Mouse (Mus musculus) intestine, embryonic 14.5 days (tissue): Measurements from ENCODE around the gene Ap3b1. TPM values are rescaled to one million over a fixed set of nuclear protein-coding genes. Genes with fewer than 3 reads are reported as not detected.
A peak's percentile ranks its signal among the peaks of the same experiment; 100 is the strongest.

Experiments
- ATAC-seq: fragments of 200-750 bp; cut with Nextera tagmentation; replicated peaks from 2 replicates; pipeline ENCODE4 v1.8.0; 2017; ENCODE audit warnings: low read depth, moderate number of reproducible peaks, moderate TSS enrichment, moderate library complexity; ENCODE audit not compliant: low FRiP score, low TSS enrichment
- DNase-seq: peaks from one replicate; pipeline ENCODE4 v3.0.0-alpha.2; 2018; ENCODE audit warnings: low spot score
- H3K27ac ChIP-seq: fragments of 300-500 bp; sonication (generic); 2 replicates; pipeline ENCODE4 v1.5.1; 2014; ENCODE audit warnings: low read depth, mild to moderate bottlenecking, control low read depth
- H3K27me3 ChIP-seq: fragments of 300-500 bp; sonication (generic); replicated peaks from 2 replicates; pipeline ENCODE4 v1.6.1; 2014; ENCODE audit warnings: low read length, control low read depth; ENCODE audit not compliant: control insufficient read depth, insufficient read depth
- H3K36me3 ChIP-seq: fragments of 300-500 bp; sonication (generic); 2 replicates; pipeline ENCODE4 v1.6.1; 2014; ENCODE audit warnings: low read length, control low read depth; ENCODE audit not compliant: control insufficient read depth, insufficient read depth
- H3K4me1 ChIP-seq: fragments of 300-500 bp; sonication (generic); replicated peaks from 2 replicates; pipeline ENCODE4 v1.6.1; 2014; ENCODE audit warnings: low read length, control low read depth, mixed read lengths; ENCODE audit not compliant: control insufficient read depth, insufficient read depth
- H3K4me2 ChIP-seq: fragments of 300-500 bp; sonication (generic); 2 replicates; pipeline ENCODE4 v1.6.1; 2014; ENCODE audit warnings: low read length
- H3K4me3 ChIP-seq: fragments of 300-500 bp; sonication (generic); 2 replicates; pipeline ENCODE4 v1.5.1; 2014; ENCODE audit warnings: low read depth, low read length, control low read depth, mixed read lengths
- H3K9ac ChIP-seq: fragments of 300-500 bp; sonication (generic); 2 replicates; pipeline ENCODE4 v1.6.1; 2014; ENCODE audit warnings: mild to moderate bottlenecking, low read length
- H3K9me3 ChIP-seq: fragments of 300-500 bp; sonication (generic); 2 replicates; pipeline ENCODE4 v1.6.1; 2016; ENCODE audit warnings: low read length, control low read depth; ENCODE audit not compliant: control insufficient read depth
- WGBS: fragments of 180-500 bp; shearing (Covaris S2); extraction: QIAGEN DNeasy Blood & Tissue Kit; methylation state at CpG from one replicate; pipeline ENCODE4 v1.1.7; 2014; 5-methylcytosine and 5-hydroxymethylcytosine counted together
- polyA plus RNA-seq: library from polyadenylated mRNA; unstranded; fragments of >200 nt; fragmentation: Nextera tagmentation; extraction: Ambion mirVana; gene quantifications from 2 replicates; pipeline ENCODE4 v1.2.1, GENCODE M21; 2014

Ap3b1 gene
- polyA plus RNA-seq, 1 experiment from 2014 or later: 51.2 TPM

DNA sequence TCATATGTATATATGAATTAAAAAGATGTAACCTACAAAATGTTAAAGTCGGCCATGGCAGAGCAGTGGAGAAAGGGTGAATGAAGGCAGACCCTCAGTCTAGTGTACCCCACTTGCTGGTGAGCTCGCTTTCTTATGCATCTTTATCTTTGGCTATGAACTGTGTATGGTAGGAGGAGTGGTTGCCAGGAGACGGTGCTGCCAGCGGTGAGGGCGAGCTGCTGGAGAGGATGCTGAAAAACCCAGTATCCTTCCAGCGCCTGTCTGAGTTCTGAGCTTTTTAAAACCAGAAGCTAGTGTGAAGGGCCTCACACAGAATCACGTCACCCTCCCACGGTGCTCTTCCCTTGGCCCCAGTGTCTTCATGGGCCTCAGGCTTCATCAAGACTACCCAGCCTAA, 214.6 kb downstream of the Ap3b1 start:
- DNase-seq (no peak), ATAC-seq (no peak)
- Histone ChIP-seq H3K27me3 (peaks cover 11% of the 10 kb centered on the region; the same call in 1 of the 2 replicates), H3K9ac (no peak overlapping the region), H3K4me1 (no peaks in the 10 kb centered on the region), H3K36me3 (no peaks in the 10 kb centered on the region), H3K4me2 (no peak overlapping the region), H3K27ac (no peak overlapping the region), H3K4me3 (no peak overlapping the region), H3K9me3 (no peaks in the 10 kb centered on the region)
- WGBS: 83% methylated on average over 8 of the region's 8 CpGs

DNA sequence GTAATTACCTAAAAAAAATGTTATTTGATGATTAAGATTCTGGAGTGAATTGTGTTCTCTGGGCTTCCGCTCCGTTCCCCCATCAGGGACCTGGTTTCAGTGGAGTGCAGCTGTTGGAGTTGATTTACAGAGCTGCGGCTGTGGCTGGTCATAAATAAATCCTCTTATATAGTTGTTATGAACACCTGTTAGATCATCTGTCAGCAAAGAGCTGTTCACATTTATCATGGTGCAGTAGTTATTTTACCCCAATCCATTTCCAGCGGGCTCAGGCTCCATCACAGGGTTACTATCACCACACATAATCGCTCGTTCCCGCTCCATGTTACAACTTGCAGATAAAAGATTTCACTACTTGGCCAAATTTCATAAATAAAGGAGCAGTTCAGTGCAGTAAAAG, 215.1 kb downstream of the Ap3b1 start:
- Histone ChIP-seq H3K9me3 (no peaks in the 10 kb centered on the region), H3K4me3 (no peak overlapping the region), H3K36me3 (no peaks in the 10 kb centered on the region), H3K27me3 (peaks cover 11% of the 10 kb centered on the region; the same call in 1 of the 2 replicates), H3K9ac (no peak overlapping the region), H3K4me2 (no peak overlapping the region), H3K4me1 (no peaks in the 10 kb centered on the region), H3K27ac (no peak overlapping the region)
- ATAC-seq (no peak), DNase-seq (no peak)
- 80% methylated on average over 7 of the region's 7 CpGs for WGBS

DNA sequence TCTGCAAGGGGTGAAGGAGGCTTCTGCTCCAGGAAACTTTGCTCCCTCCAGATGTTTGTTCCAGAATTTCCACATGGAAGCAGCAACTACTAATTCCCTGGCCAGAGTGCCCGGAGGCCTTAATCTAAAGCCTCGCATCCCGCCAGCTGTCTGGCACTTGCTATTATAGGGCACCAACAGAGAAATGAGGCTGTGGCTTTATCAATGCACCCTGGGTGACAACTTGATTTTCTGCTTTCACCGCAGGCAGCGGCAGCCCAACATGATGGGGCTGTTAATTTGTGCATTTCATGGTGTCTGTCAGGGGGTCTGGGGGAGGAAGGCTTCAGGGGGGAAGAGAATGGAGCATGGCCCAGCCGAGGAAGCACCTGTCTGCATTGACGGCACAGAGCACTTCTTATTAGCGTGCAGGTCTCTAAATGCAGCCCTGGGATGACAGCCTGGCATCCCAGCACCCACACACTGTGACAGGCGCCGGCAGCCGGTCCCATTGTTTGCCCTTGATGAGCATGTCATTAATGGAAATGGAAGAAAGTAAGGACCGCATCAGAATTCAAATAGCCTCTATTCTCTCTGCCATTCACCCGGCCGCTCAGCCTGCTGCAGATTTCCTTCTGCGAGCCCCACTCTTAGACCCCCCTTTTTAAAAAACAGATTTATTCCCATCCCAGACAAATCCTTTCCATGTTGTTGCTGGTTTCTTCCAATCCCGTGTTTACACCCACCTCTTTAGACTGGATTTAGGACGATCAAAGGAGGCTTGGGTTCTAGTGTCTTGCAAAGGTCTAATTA, 217.0 kb downstream of the Ap3b1 start:
- DNase-seq: no peak
- Histone ChIP-seq H3K4me2 (no peak overlapping the region), H3K27ac (no peak overlapping the region), H3K27me3 (peaks cover 11% of the 10 kb centered on the region; the same call in 1 of the 2 replicates), H3K4me3 (no peak overlapping the region), H3K9me3 (no peaks in the 10 kb centered on the region), H3K9ac (no peak overlapping the region), H3K36me3 (no peaks in the 10 kb centered on the region), H3K4me1 (no peaks in the 10 kb centered on the region)
- ATAC-seq: no peak
- WGBS: 35% methylated on average over 17 of the region's 17 CpGs

DNA sequence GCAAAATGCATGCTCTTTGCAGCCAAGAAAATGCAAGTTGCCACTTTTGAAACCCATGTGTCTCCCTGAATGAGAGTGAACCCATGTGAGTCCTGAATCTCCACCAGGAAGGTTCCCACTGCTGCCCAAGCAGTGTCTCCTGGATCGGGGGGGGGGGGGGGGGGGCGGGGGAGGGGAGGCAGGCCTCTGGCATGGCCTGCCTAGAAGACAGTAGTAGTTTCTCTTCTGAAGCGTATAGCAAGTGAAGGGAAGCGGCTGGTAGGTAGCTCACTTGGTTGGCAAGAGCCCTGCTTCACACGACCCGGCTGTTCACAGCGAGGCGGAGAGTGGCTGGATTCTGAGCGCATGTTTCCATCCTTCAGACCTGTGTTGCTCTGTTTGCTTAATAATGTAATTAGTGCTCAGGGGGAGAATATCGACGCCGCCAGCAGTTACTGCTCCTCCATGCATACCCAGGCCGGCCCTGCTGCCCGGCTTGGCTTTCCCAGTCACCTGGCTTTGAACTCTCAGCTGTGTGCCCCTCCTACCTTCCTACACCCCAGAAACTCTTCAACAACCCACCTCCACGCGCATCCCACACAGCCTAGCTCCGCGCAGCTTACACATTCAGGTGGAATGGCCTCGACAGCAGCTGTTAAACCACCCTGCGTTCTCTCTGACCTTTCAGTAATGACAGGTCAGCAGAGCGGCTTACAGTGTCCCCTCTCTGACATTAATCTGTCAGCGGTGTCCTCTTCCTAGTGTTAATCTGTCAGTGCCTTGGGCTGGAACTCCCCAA, 217.8 kb downstream of the Ap3b1 start:
- Histone ChIP-seq H3K9ac (no peak overlapping the region), H3K27me3 (peaks cover 11% of the 10 kb centered on the region; the same call in 1 of the 2 replicates), H3K36me3 (no peaks in the 10 kb centered on the region), H3K4me2 (no peak overlapping the region), H3K4me3 (no peak overlapping the region), H3K27ac (no peak overlapping the region), H3K4me1 (no peaks in the 10 kb centered on the region), H3K9me3 (no peaks in the 10 kb centered on the region)
- DNase-seq (no peak), ATAC-seq (no peak)
- 35% methylated on average over 20 of the region's 22 CpGs for WGBS

DNA sequence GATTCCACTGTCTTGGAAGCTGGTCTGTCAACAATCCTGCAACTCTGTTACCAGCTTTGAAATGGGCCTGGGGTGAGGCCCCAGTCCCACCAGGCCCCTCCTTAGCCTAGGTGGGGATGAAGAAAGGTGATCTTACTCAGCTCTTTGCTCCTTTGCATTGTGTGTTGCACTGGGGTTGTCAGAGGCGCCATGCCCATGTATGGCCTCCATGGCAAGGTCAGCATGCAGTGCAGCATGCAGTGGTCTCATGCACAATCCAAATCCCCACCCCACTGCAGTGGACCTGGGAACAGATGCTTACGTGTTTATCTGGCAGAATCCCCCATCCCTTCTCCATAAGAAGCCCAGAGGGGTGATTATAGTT, 218.4 kb downstream of the Ap3b1 start:
- no peaks in the 10 kb centered on the region for H3K9me3 ChIP-seq
- WGBS: 63% methylated on average over 2 of the region's 2 CpGs
- H3K27ac ChIP-seq: no peak overlapping the region
- H3K9ac ChIP-seq: no peak overlapping the region
- H3K27me3 ChIP-seq: peaks cover 11% of the 10 kb centered on the region; the same call in 1 of the 2 replicates
- no peaks in the 10 kb centered on the region for H3K36me3 ChIP-seq
- no peak for DNase-seq
- no peak overlapping the region for H3K4me3 ChIP-seq
- no peak for ATAC-seq
- no peak overlapping the region for H3K4me2 ChIP-seq
- H3K4me1 ChIP-seq: no peaks in the 10 kb centered on the region

DNA sequence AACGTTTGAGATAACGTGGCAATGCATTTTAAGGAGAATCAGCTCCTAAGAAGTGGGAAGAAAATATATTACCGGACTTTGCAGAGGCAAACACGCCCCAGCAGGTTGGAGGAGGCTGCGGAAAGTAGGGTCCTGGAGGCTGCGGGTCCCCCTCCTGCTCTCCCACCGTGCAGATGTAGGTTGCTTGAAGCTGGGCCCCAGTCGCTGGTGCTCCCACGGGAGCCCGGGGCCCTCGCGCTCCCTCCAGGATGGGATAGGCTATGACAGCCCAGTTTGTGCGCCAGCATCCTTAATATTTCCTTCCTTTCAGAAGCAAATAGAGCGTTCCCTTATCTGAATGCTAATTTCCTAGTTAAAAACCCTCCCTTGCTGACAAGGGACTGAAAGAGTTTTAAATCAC, 236.5 kb downstream of the Ap3b1 start:
- Histone ChIP-seq H3K27ac (no peak overlapping the region), H3K36me3 (no peaks in the 10 kb centered on the region), H3K9me3 (no peaks in the 10 kb centered on the region), H3K4me1 (0 out of 2 replicates have a peak, but pooled peaks cover 6% of the 10 kb centered on the region), H3K9ac (no peak overlapping the region), H3K4me2 (no peak overlapping the region), H3K27me3 (peaks cover 68% of the 10 kb centered on the region), H3K4me3 (no peak overlapping the region)
- DNase-seq (no peak), ATAC-seq (no peak)
- 10% methylated on average over 14 of the region's 14 CpGs for WGBS

DNA sequence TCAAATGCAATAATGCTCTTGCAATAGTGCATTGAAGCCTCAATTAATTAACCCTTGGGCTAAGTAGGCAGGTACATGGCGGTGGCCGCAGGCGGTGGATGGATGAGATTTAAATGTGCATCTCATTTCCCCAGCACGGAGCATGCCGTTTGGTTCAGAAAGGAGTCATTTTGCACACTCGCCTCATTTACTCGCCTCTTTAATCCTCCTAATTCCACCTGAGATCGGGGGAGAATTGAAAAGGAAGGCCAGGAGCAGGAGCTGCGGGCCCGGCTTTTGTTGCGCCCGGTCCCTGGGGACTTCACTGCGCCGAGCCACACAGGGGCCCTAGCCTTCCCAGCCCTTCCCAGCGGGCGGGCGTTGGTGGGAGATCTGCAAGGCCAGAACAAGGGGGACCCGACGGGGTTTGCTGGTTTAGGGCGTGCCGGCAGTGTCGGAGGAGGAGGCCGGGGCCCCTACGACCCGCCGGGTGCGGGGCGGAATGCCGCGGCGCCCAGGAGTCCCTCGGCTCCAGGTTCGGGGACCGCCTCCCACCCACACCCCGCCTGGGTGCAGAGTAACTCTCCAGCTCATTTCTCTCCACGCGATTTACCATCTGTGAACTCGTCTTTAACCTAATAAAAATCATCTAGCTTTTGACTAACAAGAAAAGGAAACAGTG, 237.1 kb downstream of the Ap3b1 start:
- no peaks in the 10 kb centered on the region for H3K9me3 ChIP-seq
- ATAC-seq (no peak), DNase-seq (peak; percentile 72)
- H3K36me3 ChIP-seq: no peaks in the 10 kb centered on the region
- peak overlapping the region; percentile 29 for H3K4me2 ChIP-seq
- 0 out of 2 replicates have a peak, but pooled peaks cover 6% of the 10 kb centered on the region for H3K4me1 ChIP-seq
- H3K4me3 ChIP-seq: peak overlapping the region; percentile 12; the same call in 1 of the 2 replicates
- peaks cover 71% of the 10 kb centered on the region for H3K27me3 ChIP-seq
- WGBS: 2% methylated on average over 38 of the region's 38 CpGs
- no peak overlapping the region for H3K27ac ChIP-seq
- H3K9ac ChIP-seq: no peak overlapping the region

DNA sequence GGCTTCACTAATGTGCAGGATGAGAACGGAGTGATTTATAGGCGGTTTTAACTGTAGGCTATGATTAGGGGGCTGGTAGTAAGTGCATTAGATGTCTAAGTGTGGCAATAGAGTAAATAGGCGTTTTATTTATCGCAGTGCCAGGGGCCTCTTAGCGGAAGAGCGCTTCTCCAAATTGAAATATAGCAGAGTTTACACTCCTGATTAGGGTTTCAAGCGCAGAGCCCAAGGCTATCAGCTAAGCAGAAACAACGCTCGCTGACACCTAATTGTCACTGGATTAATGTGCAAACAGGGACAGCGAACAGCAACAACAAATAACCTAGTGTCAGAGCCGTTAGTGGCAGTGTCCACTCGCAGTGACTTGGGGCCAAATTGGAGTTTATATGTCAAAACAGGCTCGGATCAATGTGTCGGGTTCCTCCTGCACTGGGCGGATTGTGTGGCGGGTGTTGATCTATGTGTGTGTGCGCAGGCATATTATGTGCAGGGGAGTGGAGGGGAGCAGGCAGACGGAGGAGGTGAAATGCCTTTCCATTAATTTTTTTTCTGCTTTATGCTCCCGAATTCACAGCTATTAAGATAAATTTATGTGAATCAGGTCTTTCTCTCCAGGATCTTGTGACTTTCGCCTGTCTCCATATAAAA, 237.8 kb downstream of the Ap3b1 start:
- Histone ChIP-seq H3K27me3 (peaks cover 74% of the 10 kb centered on the region), H3K4me2 (peak overlapping the region; percentile 29), H3K4me1 (0 out of 2 replicates have a peak, but pooled peaks cover 6% of the 10 kb centered on the region), H3K9ac (no peak overlapping the region), H3K27ac (no peak overlapping the region), H3K4me3 (peak overlapping the region; percentile 12; the same call in 1 of the 2 replicates), H3K36me3 (no peaks in the 10 kb centered on the region), H3K9me3 (no peaks in the 10 kb centered on the region)
- WGBS: 7% methylated on average over 20 of the region's 20 CpGs
- DNase-seq (peak; percentile 64), ATAC-seq (no peak)
